Mouse (Mus musculus): ENCODE results near the gene Ctsll3. TPM values are rescaled to one million over a fixed set of nuclear protein-coding genes. Genes with fewer than 3 reads are reported as not detected.

Gene Ctsll3
- not detected in 2 replicates for polyA plus RNA-seq (2012; rRNA removed; ENCODE audit: low replicate concordance)

DNA sequence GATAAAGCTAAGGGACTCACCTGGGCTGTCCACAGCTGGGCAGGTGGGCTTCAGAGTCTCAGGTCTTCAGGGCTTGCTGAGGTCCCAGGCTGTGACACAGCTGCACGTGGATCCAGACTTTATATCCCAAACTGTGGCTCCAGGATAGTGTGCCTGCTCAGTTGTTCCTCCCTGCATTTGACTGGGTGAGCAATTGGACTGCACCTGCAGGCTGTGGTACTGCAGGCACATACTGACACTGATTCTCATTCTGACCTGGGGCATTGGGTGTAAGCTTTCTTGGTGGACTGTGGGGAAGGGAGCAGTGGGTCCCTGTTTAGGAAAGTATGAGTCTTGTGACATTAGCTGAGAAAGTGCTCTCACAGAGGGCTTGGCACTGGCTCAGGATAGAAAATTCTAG lies at the start of gene Ctsll3:
Gene Ctsll3, minus strand, starts transcription at position 101 of the 400 bp plus-strand sequence.

DNA sequence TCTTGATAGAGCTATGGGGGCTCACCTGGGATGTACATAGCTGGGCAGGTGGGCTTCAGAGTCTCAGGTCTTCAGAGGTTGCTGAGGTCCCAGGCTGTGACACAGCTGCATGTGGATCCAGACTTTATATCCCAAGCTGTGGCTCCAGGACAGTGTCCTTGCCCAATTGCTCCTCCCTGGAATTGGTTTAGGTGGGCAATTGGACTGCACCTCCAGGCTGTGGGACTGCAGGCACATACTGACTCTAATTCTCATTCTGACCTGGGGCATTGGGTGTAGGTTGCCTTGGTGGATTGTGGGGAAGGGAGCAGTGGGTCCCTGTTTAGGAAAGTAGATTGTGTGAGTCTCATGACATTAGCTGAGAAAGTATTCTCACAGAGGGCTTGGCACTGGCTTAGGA lies 16.4 kb downstream of the Ctsll3 start, which contains the start of gene BC051665:
Gene BC051665, minus strand, starts transcription at position 101 of the 400 bp plus-strand sequence.

Other genes with a start within 250 kb of the Ctsll3 start
- gene Dapk1, start 200.9 kb downstream of the Ctsll3 start, polyA plus RNA-seq (2012; rRNA removed; ENCODE audit: low replicate concordance): 74.6 and 98.0 TPM in 2 replicates
- not detected in 2 replicates for gene BC051665, start 16.5 kb downstream of the Ctsll3 start, polyA plus RNA-seq (2012; rRNA removed; ENCODE audit: low replicate concordance)
- gene 4930486L24Rik, start 61.6 kb upstream of the Ctsll3 start, polyA plus RNA-seq (2012; rRNA removed; ENCODE audit: low replicate concordance): not detected in 2 replicates
- 0.42 and 0.49 TPM in 2 replicates for gene Gm49392, start 94.0 kb upstream of the Ctsll3 start, polyA plus RNA-seq (2012; rRNA removed; ENCODE audit: low replicate concordance)
- 1.4 and 3.7 TPM in 2 replicates for gene Ctla2b, start 94.6 kb upstream of the Ctsll3 start, polyA plus RNA-seq (2012; rRNA removed; ENCODE audit: low replicate concordance)
- gene Tpbpb, start 102.0 kb upstream of the Ctsll3 start, polyA plus RNA-seq (2012; rRNA removed; ENCODE audit: low replicate concordance): not detected in 2 replicates
- not detected in 2 replicates for gene Gm49393, start 132.7 kb upstream of the Ctsll3 start, polyA plus RNA-seq (2012; rRNA removed; ENCODE audit: low replicate concordance)
- gene Gm49391, start 133.7 kb upstream of the Ctsll3 start, polyA plus RNA-seq (2012; rRNA removed; ENCODE audit: low replicate concordance): 1.3 and 4.2 TPM in 2 replicates
- gene Ctla2a, start 133.8 kb upstream of the Ctsll3 start, polyA plus RNA-seq (2012; rRNA removed; ENCODE audit: low replicate concordance): 8.1 and 24.1 TPM in 2 replicates
- gene Tpbpa, start 139.1 kb upstream of the Ctsll3 start, polyA plus RNA-seq (2012; rRNA removed; ENCODE audit: low replicate concordance): not detected in 2 replicates
- 0.14 TPM in 1 of 2 replicates, not detected in the other for gene Ctsj, start 203.1 kb upstream of the Ctsll3 start, polyA plus RNA-seq (2012; rRNA removed; ENCODE audit: low replicate concordance)
- not detected in 2 replicates for gene Ctsq, start 237.8 kb upstream of the Ctsll3 start, polyA plus RNA-seq (2012; rRNA removed; ENCODE audit: low replicate concordance)

Data from mammary gland, adult 2 months (tissue).